Mouse (Mus musculus) limb, embryonic 14.5 days (tissue): ENCODE data around the gene Klhdc4. TPM values are rescaled to one million over a fixed set of nuclear protein-coding genes. Genes with fewer than 3 reads are reported as not detected.

Source experiments
- ATAC-seq: fragments of 200-750 bp; cut with Nextera tagmentation; 2 replicates; pipeline ENCODE4 v1.8.0; 2017; ENCODE audit warnings: low read depth, moderate number of reproducible peaks, moderate TSS enrichment; ENCODE audit not compliant: low FRiP score
- DNase-seq: peaks from one replicate; pipeline ENCODE4 v3.0.0-alpha.2; 2015; ENCODE audit warnings: low spot score
- H3K27ac ChIP-seq: fragments of 300-500 bp; sonication (generic); replicated peaks from 2 replicates; pipeline ENCODE4 v1.5.1; 2014; ENCODE audit warnings: low read depth, mild to moderate bottlenecking, low read length, moderate library complexity, mixed read lengths
- H3K27me3 ChIP-seq: fragments of 300-500 bp; sonication (generic); 2 replicates; pipeline ENCODE4 v1.6.1; 2014; ENCODE audit warnings: low read length, mixed read lengths; ENCODE audit not compliant: control insufficient read depth, insufficient read depth
- H3K36me3 ChIP-seq: fragments of 300-500 bp; sonication (generic); 2 replicates; pipeline ENCODE4 v1.6.1; 2014; ENCODE audit warnings: mild to moderate bottlenecking, low read length, moderate library complexity, mixed read lengths; ENCODE audit not compliant: control insufficient read depth, insufficient read depth
- H3K4me1 ChIP-seq: fragments of 300-500 bp; sonication (generic); 2 replicates; pipeline ENCODE4 v1.6.1; 2014; ENCODE audit warnings: antibody characterized with exemption, low read length, mixed read lengths; ENCODE audit not compliant: control insufficient read depth, insufficient read depth
- H3K4me2 ChIP-seq: fragments of 300-500 bp; sonication (generic); replicated peaks from 2 replicates; pipeline ENCODE4 v1.6.1; 2014; ENCODE audit warnings: low read depth, mild to moderate bottlenecking, low read length, moderate library complexity; ENCODE audit not compliant: severe bottlenecking
- H3K4me3 ChIP-seq: fragments of 300-500 bp; sonication (generic); replicated peaks from 2 replicates; pipeline ENCODE4 v1.5.1; 2014; ENCODE audit warnings: low read length
- H3K9ac ChIP-seq: fragments of 300-500 bp; sonication (generic); 2 replicates; pipeline ENCODE4 v1.6.1; 2014; ENCODE audit warnings: mild to moderate bottlenecking, low read depth, low read length, moderate library complexity; ENCODE audit not compliant: severe bottlenecking
- H3K9me3 ChIP-seq: fragments of 300-500 bp; sonication (generic); 2 replicates; pipeline ENCODE4 v1.6.1; 2016; ENCODE audit warnings: low read length; ENCODE audit not compliant: control insufficient read depth
- POLR2A ChIP-seq: fragments of 200-500 bp; IDR thresholded peaks from 2 replicates; pipeline ENCODE4 v1.8.0; 2012; ENCODE audit warnings: inconsistent platforms, mild to moderate bottlenecking, moderate library complexity, borderline replicate concordance; ENCODE audit not compliant: insufficient read depth, insufficient read length; ENCODE audit errors: extremely low read depth
- WGBS: fragments of 180-500 bp; shearing (Covaris S2); extraction: QIAGEN DNeasy Blood & Tissue Kit; methylation state at CpG from one replicate; pipeline ENCODE4 v1.1.7; 2014; 5-methylcytosine and 5-hydroxymethylcytosine counted together
- polyA plus RNA-seq, 2 experiments: library from polyadenylated mRNA; depleted of rRNA in 1 of 2; stranded (reverse) in 1 of 2; unstranded in 1 of 2; fragments of >200 nt; fragmentation: Nextera tagmentation in 1 of 2; extraction: Ambion mirVana in 1 of 2; gene quantifications; 2 replicates each; pipeline versions ENCODE4 v1.2.1 to v1.2.3; 2012 to 2014

The Klhdc4 gene
- polyA plus RNA-seq, 2 experiments, result 32.0 to 37.2 TPM

DNA sequence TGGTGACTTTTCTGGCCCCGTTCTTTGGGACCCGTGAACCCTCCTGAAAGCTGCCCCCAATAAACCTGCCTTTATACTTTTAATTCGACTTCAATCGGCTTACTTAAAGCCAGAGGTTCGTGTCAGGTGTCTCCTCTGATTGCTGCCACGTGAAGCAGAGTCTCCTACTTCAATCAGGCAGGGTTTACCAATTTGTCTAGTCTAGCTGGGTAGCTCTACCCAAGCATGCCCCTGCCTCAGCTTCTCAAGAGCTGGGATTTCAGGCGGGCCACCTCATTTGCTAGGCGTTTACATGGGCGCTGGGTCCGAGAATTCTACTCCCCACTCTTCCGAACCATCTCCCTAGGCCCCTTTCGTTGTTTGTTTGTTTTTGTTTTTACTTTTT lies 21.1 kb upstream of the Klhdc4 start:
- H3K36me3 ChIP-seq, result no peaks in the 10 kb centered on the region
- H3K27me3 ChIP-seq, result no peaks in the 10 kb centered on the region
- no peaks in the 10 kb centered on the region for H3K9me3 ChIP-seq
- peak overlapping the region; percentile 26; the same call in 1 of the 2 replicates for H3K4me3 ChIP-seq
- no peak for TF ChIP-seq POLR2A
- DNase-seq, result no peak
- WGBS, result 39% methylated on average over 12 of the region's 12 CpGs
- peaks cover 5% of the 10 kb centered on the region; the same call in 1 of the 2 replicates for H3K4me1 ChIP-seq
- ATAC-seq, result no peak
- H3K9ac ChIP-seq, result peak overlapping the region; percentile 38
- peak overlapping the region; percentile 51 for H3K4me2 ChIP-seq
- no peak overlapping the region for H3K27ac ChIP-seq

DNA sequence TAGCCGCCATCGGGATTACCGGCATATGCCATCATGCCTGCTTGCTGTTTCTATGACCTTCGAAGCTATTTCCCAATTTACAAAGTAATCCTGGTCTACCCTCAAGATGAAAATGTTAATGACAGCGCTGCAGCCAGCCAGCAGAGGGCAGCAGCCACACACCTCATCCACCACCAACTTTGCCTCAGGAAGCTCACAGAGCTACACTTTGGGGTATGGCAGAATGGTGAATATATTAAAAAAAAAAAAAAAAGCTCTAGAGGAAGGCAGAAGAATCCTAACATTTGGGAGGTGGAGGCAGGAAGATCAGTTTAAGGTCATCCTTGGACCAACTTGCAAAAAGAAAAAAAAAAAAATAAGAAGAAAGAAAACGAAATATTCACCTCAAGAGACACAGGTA lies 20.6 kb upstream of the Klhdc4 start:
- Histone ChIP-seq H3K36me3 (no peaks in the 10 kb centered on the region), H3K27me3 (no peaks in the 10 kb centered on the region), H3K9ac (no peak overlapping the region), H3K4me3 (no peak overlapping the region), H3K9me3 (no peaks in the 10 kb centered on the region), H3K4me1 (peaks cover 5% of the 10 kb centered on the region; the same call in 1 of the 2 replicates), H3K4me2 (no peak overlapping the region), H3K27ac (no peak overlapping the region)
- no peak for TF ChIP-seq POLR2A
- 15% methylated on average over 6 of the region's 6 CpGs for WGBS
- DNase-seq (peak; percentile 80), ATAC-seq (no peak)

DNA sequence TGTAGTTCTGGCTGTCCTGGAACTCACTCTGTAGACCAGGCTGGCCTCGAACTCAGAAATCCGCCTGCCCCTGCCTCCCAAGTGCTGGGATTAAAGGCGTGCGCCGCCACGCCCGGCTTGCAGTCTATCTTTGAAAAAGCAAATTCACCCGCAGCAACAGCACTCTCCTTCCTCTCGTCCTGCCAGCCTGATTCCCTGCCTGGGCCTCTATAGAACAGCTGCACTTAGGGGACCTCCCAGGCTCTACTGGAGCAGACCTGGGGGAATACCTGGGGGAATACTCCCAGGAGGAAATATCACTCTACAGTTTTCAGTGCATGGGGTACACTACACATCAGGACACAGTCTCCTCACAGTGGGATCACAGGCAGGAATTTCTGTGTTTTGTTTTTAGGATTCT lies 19.9 kb upstream of the Klhdc4 start:
- Histone ChIP-seq H3K4me3 (no peak overlapping the region), H3K36me3 (no peaks in the 10 kb centered on the region), H3K27ac (no peak overlapping the region), H3K4me2 (no peak overlapping the region), H3K4me1 (peaks cover 5% of the 10 kb centered on the region; the same call in 1 of the 2 replicates), H3K27me3 (no peaks in the 10 kb centered on the region), H3K9ac (no peak overlapping the region), H3K9me3 (no peaks in the 10 kb centered on the region)
- DNase-seq, result no peak
- no peak for TF ChIP-seq POLR2A
- whole genome bisulfite sequencing, result 63% methylated on average over 9 of the region's 9 CpGs
- ATAC-seq, result no peak

DNA sequence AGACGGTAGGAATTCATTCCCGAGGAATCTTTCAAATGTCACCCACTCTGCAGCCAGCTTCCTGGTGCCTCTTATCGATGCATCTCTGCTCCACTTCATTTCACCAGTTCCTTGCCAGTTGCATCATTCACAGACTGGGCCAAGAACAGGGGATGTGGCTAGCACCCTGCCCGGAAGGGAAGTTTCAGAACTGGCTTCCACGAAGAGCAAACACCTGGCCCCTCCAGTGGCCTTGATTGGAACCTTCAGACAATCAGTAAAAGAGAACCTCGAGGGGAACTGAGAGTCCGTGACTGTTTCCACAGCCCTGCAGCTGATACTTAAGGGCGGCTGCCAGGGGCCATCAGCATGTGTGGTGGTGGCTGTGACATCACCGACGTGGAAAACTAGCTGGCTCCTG lies 19.1 kb upstream of the Klhdc4 start:
- no peaks in the 10 kb centered on the region for H3K36me3 ChIP-seq
- no peak overlapping the region for H3K27ac ChIP-seq
- H3K4me2 ChIP-seq, result no peak overlapping the region
- ATAC-seq, result no peak
- no peak overlapping the region for H3K4me3 ChIP-seq
- peaks cover 5% of the 10 kb centered on the region; the same call in 1 of the 2 replicates for H3K4me1 ChIP-seq
- 57% methylated on average over 10 of the region's 10 CpGs for WGBS
- H3K9me3 ChIP-seq, result no peaks in the 10 kb centered on the region
- H3K9ac ChIP-seq, result no peak overlapping the region
- no peak for DNase-seq
- H3K27me3 ChIP-seq, result no peaks in the 10 kb centered on the region
- TF ChIP-seq POLR2A, result no peak

DNA sequence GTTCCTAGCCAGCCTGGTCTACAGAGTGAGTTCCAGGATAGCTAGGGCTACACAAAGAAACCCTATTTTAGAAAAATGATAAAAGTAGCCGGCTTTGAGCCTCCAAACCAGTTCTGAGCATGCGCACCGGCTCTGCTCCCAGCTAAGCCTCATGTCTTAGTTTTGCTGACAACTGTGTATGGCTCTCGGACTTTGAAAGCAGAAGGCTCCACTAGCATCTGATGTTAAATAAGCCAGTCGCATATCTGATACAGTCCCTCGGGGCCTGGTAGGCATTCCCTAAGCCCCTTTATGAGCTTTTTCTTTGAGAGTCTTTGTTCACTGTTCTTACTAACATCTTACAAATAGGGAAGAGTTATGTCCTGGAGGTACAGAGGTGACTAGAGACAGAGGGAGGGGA lies 18.6 kb upstream of the Klhdc4 start:
- no peak for TF ChIP-seq POLR2A
- Histone ChIP-seq H3K9me3 (no peaks in the 10 kb centered on the region), H3K9ac (no peak overlapping the region), H3K36me3 (no peaks in the 10 kb centered on the region), H3K27me3 (no peaks in the 10 kb centered on the region), H3K4me1 (peaks cover 5% of the 10 kb centered on the region; the same call in 1 of the 2 replicates), H3K4me3 (no peak overlapping the region), H3K27ac (no peak overlapping the region), H3K4me2 (no peak overlapping the region)
- 63% methylated on average over 6 of the region's 6 CpGs for WGBS
- ATAC-seq (no peak), DNase-seq (no peak)
